Mouse (Mus musculus): Measurements from ENCODE around the gene Tmx2. TPM values are rescaled to one million over a fixed set of nuclear protein-coding genes. Genes with fewer than 3 reads are reported as not detected.
A peak's percentile ranks its signal among the peaks of the same experiment; 100 is the strongest.
"Not testable (repeated sequence)": the region's sequence is repeated elsewhere in the genome, so short reads cannot be mapped to it uniquely, and the experiment has no call there.

The Tmx2 gene
- total RNA-seq, 2 experiments from 2014 or later: 34.9 to 73.4 TPM

GRCm38 (mm10) chr2:84677968-84678880, 716 bp downstream of the Tmx2 start, which contains the start of the genes Gm28635 and Med19:
Gene Gm28635 (minus strand): TSS chr2:84678041.
Gene Med19 (plus strand): TSS chr2:84678402.
- no peak for TF ChIP-seq CTCF (IDR thresholded peaks at IDR 0.05)
- Histone ChIP-seq H3K4me3 (peak within 1 kb of the TSS; percentile 89), H3K27ac (peak within 1 kb of the TSS; percentile 87)
- intact Hi-C loops (cut with DNase I): loop anchor here (5.0 kb wide), 1 partner anchor 34 kb away; no protein-coding TSS in a partner anchor
- peak; percentile 94 for DNase-seq

- intact Hi-C loops (cut with DNase I): loop anchor here (5.0 kb wide), 1 partner anchor 35 kb away; no protein-coding TSS in a partner anchor
- Histone ChIP-seq H3K27ac (peak overlapping the region; percentile 70), H3K4me3 (peak overlapping the region; percentile 73)
- DNase-seq: no peak
- TF ChIP-seq CTCF (IDR thresholded peaks at IDR 0.05): peak; percentile 47
These were observed 1.5 kb downstream of the Tmx2 start for GRCm38 (mm10) chr2:84677270-84677967.

GRCm38 (mm10) chr2:84671535-84671934, 7.4 kb downstream of the Tmx2 start:
- not testable (repeated sequence) for H3K4me3 ChIP-seq, H3K27ac ChIP-seq
- intact Hi-C loops (cut with DNase I): loop anchor here (5.0 kb wide), 1 partner anchor 141 kb away; no protein-coding TSS in a partner anchor

GRCm38 (mm10) chr2:84670569-84670933, 8.4 kb downstream of the Tmx2 start, which contains the start of gene Selenoh:
Gene Selenoh (minus strand): TSS chr2:84670770.
- DNase-seq: peak; percentile 79
- Histone ChIP-seq H3K4me3 (peak within 1 kb of the TSS; percentile 92), H3K27ac (peak within 1 kb of the TSS; percentile 79)
- no peak for TF ChIP-seq CTCF (IDR thresholded peaks at IDR 0.05)
- intact Hi-C loops (cut with DNase I): loop anchor here (5.0 kb wide), 1 partner anchor 142 kb away; no protein-coding TSS in a partner anchor

More at GRCm38 (mm10) chr2:84671535-84671934, 7.4 kb downstream of the Tmx2 start:
- DNase-seq: not testable (repeated sequence)

- Histone ChIP-seq H3K4me3 (peak overlapping the region; percentile 92), H3K27ac (peak overlapping the region; percentile 79)
- intact Hi-C loops (cut with DNase I): loop anchor here (5.0 kb wide), 1 partner anchor 142 kb away; no protein-coding TSS in a partner anchor
- TF ChIP-seq CTCF (IDR thresholded peaks at IDR 0.05): no peak
- peak; percentile 38 for DNase-seq
These were observed 8.9 kb downstream of the Tmx2 start for GRCm38 (mm10) chr2:84669828-84670568.

- TF ChIP-seq CTCF (IDR thresholded peaks at IDR 0.05): no peak
- no peak for DNase-seq
- intact Hi-C loops (cut with DNase I): no loop called here
- Histone ChIP-seq H3K4me3 (no peak overlapping the region), H3K27ac (no peak overlapping the region)
These were observed 12.9 kb downstream of the Tmx2 start for GRCm38 (mm10) chr2:84666081-84666480.

GRCm38 (mm10) chr2:84662866-84663265, 16.1 kb downstream of the Tmx2 start:
- H3K27ac ChIP-seq: no peak overlapping the region
- peak; percentile 44 for DNase-seq
- intact Hi-C loops (cut with DNase I): loop anchor here (5.0 kb wide), 1 partner anchor 206 kb away; no protein-coding TSS in a partner anchor

GRCm38 (mm10) chr2:84660253-84660652, 18.7 kb downstream of the Tmx2 start:
- DNase-seq: peak; percentile 28

More at GRCm38 (mm10) chr2:84662866-84663265, 16.1 kb downstream of the Tmx2 start:
- peak; percentile 71 for TF ChIP-seq CTCF (IDR thresholded peaks at IDR 0.05)
- no peak overlapping the region for H3K4me3 ChIP-seq

GRCm38 (mm10) chr2:84658806-84659205, 20.1 kb downstream of the Tmx2 start, which contains the start of gene Btbd18:
Gene Btbd18 (plus strand): TSS chr2:84659079.
- DNase-seq: no peak
- intact Hi-C loops (cut with DNase I): no loop called here
- H3K27ac ChIP-seq: no peak within 1 kb of the TSS
- no peak within 1 kb of the TSS for H3K4me3 ChIP-seq
- no peak for TF ChIP-seq CTCF (IDR thresholded peaks at IDR 0.05)

More at GRCm38 (mm10) chr2:84660253-84660652, 18.7 kb downstream of the Tmx2 start:
- H3K27ac ChIP-seq: no peak overlapping the region
- intact Hi-C loops (cut with DNase I): loop anchor here (2.0 to 5.0 kb wide), 2 partner anchors 41 to 203 kb away; no protein-coding TSS in a partner anchor
- H3K4me3 ChIP-seq: no peak overlapping the region
- TF ChIP-seq CTCF (IDR thresholded peaks at IDR 0.05): peak; percentile 68

GRCm38 (mm10) chr2:84655864-84656263, 23.1 kb downstream of the Tmx2 start:
- Histone ChIP-seq H3K4me3 (no peak overlapping the region), H3K27ac (no peak overlapping the region)
- intact Hi-C loops (cut with DNase I): no loop called here
- no peak for TF ChIP-seq CTCF (IDR thresholded peaks at IDR 0.05)
- DNase-seq: no peak

GRCm38 (mm10) chr2:84653354-84653753, 25.6 kb downstream of the Tmx2 start:
- no peak for DNase-seq
- no peak overlapping the region for H3K4me3 ChIP-seq
- intact Hi-C loops (cut with DNase I): no loop called here
- TF ChIP-seq CTCF (IDR thresholded peaks at IDR 0.05): peak; percentile 64
- H3K27ac ChIP-seq: no peak overlapping the region

Data from gastrocnemius, adult 2 months (tissue).